Mouse (Mus musculus) forebrain, postnatal 0 days (tissue): ENCODE measurements around the gene Mamdc2. TPM values are rescaled to one million over a fixed set of nuclear protein-coding genes. Genes with fewer than 3 reads are reported as not detected.
"Not testable (repeated sequence)": the region's sequence is repeated elsewhere in the genome, so short reads cannot be mapped to it uniquely, and the experiment has no call there.

Experiments used
- ATAC-seq: fragments of 200-750 bp; cut with Nextera tagmentation; 2 replicates; pipeline ENCODE4 v1.8.0; 2017; ENCODE audit warnings: mild to moderate bottlenecking, moderate library complexity
- DNase-seq: peaks from one replicate; pipeline ENCODE4 v3.0.0-alpha.2; 2015
- H3K27ac ChIP-seq: fragments of 300-500 bp; sonication (generic); 2 replicates; pipeline ENCODE4 v1.5.1; 2014; ENCODE audit warnings: low read depth, mild to moderate bottlenecking, antibody characterized with exemption, low read length, moderate library complexity, mixed read lengths
- H3K27me3 ChIP-seq: fragments of 300-500 bp; sonication (generic); 2 replicates; pipeline ENCODE4 v1.6.1; 2014; ENCODE audit warnings: mild to moderate bottlenecking, low read length, mixed read lengths; ENCODE audit not compliant: insufficient read depth
- H3K36me3 ChIP-seq: fragments of 300-500 bp; sonication (generic); 2 replicates; pipeline ENCODE4 v1.6.1; 2014; ENCODE audit warnings: mild to moderate bottlenecking, moderate library complexity; ENCODE audit not compliant: insufficient read depth
- H3K4me1 ChIP-seq: fragments of 300-500 bp; sonication (generic); 2 replicates; pipeline ENCODE4 v1.6.1; 2014; ENCODE audit warnings: antibody characterized with exemption; ENCODE audit not compliant: insufficient read depth
- H3K4me2 ChIP-seq: fragments of 300-500 bp; sonication (generic); 2 replicates; pipeline ENCODE4 v1.6.1; 2014; ENCODE audit warnings: low read depth, mild to moderate bottlenecking, moderate library complexity
- H3K4me3 ChIP-seq: fragments of 300-500 bp; sonication (generic); 2 replicates; pipeline ENCODE4 v1.5.1; 2014; ENCODE audit warnings: low read depth, low read length, mixed read lengths
- H3K9ac ChIP-seq: fragments of 300-500 bp; sonication (generic); 2 replicates; pipeline ENCODE4 v1.6.1; 2014; ENCODE audit warnings: mild to moderate bottlenecking
- H3K9me3 ChIP-seq: fragments of 300-500 bp; sonication (generic); 2 replicates; pipeline ENCODE4 v1.6.1; 2016; ENCODE audit warnings: low read length
- CTCF ChIP-seq: sonication (generic); IDR thresholded peaks from 2 replicates; pipeline ENCODE4 v1.5.1; 2016; ENCODE audit warnings: antibody characterized with exemption, control low read depth, low read depth
- WGBS: fragments of 180-500 bp; shearing (Covaris S2); extraction: QIAGEN DNeasy Blood & Tissue Kit; methylation state at CpG from one replicate; pipeline ENCODE4 v1.1.7; 2014; 5-methylcytosine and 5-hydroxymethylcytosine counted together
- polyA plus RNA-seq: library from polyadenylated mRNA; unstranded; fragments of >200 nt; fragmentation: Nextera tagmentation; extraction: Ambion mirVana; gene quantifications from 2 replicates; pipeline ENCODE4 v1.2.1, GENCODE M21; 2015
- total RNA-seq: library from RNA; depleted of rRNA; stranded (reverse); fragments of >200 nt; gene quantifications from 2 replicates; pipeline ENCODE4 v1.2.3, GENCODE M21; 2014; rRNA removed

Gene Mamdc2
- total RNA-seq (2.8 and 4.2 TPM in 2 replicates), polyA plus RNA-seq (2.1 and 2.7 TPM in 2 replicates)

GRCm38 (mm10) chr19:23447988-23448497 lies at the start of gene Mamdc2:
Gene Mamdc2, minus strand, starts transcription at chr19:23448442.
- Histone ChIP-seq H3K36me3 (no peaks in the 10 kb centered on the region), H3K9ac (peak within 1 kb of the TSS; percentile 10; the same call in 1 of the 2 replicates), H3K4me2 (peak within 1 kb of the TSS; percentile 75), H3K9me3 (no peaks in the 10 kb centered on the region), H3K27ac (no peak within 1 kb of the TSS), H3K4me3 (peak within 1 kb of the TSS; percentile 32), H3K27me3 (peaks cover 6% of the 10 kb centered on the region; the same call in 1 of the 2 replicates), H3K4me1 (0 out of 2 replicates have a peak, but pooled peaks cover 9% of the 10 kb centered on the region)
- peak; percentile 69 for ATAC-seq
- DNase-seq, result no peak
- no peak for TF ChIP-seq CTCF
- 0% methylated on average over 19 of the region's 19 CpGs for WGBS

- DNase-seq (no peak), ATAC-seq (no peak; the same call in 1 of the 2 replicates)
- Histone ChIP-seq H3K36me3 (no peaks in the 10 kb centered on the region), H3K27me3 (no peaks in the 10 kb centered on the region), H3K9ac (no peak overlapping the region), H3K4me3 (no peak overlapping the region), H3K27ac (no peak overlapping the region), H3K4me1 (0 out of 2 replicates have a peak, but pooled peaks cover 3% of the 10 kb centered on the region), H3K9me3 (no peaks in the 10 kb centered on the region), H3K4me2 (no peak overlapping the region)
- TF ChIP-seq CTCF, result no peak
- WGBS, result 86% methylated on average over 7 of the region's 7 CpGs
Observed at GRCm38 (mm10) chr19:23498011-23498410, 49.8 kb upstream of the Mamdc2 start.

- no peaks in the 10 kb centered on the region for H3K27me3 ChIP-seq
- H3K4me3 ChIP-seq, result no peak overlapping the region
- H3K27ac ChIP-seq, result no peak overlapping the region
- H3K9ac ChIP-seq, result no peak overlapping the region
- WGBS, result 55% methylated on average over 10 of the region's 10 CpGs
- no peak overlapping the region for H3K4me2 ChIP-seq
- no peaks in the 10 kb centered on the region for H3K9me3 ChIP-seq
- no peaks in the 10 kb centered on the region for H3K36me3 ChIP-seq
- peak; percentile 35 for DNase-seq
- no peak for TF ChIP-seq CTCF
- 0 out of 2 replicates have a peak, but pooled peaks cover 3% of the 10 kb centered on the region for H3K4me1 ChIP-seq
- ATAC-seq, result no peak
Observed at GRCm38 (mm10) chr19:23497171-23497917, 49.1 kb upstream of the Mamdc2 start.

- Histone ChIP-seq H3K27me3 (no peaks in the 10 kb centered on the region), H3K4me2 (no peak overlapping the region), H3K4me3 (no peak overlapping the region), H3K4me1 (0 out of 2 replicates have a peak, but pooled peaks cover 3% of the 10 kb centered on the region), H3K27ac (no peak overlapping the region), H3K9ac (no peak overlapping the region), H3K36me3 (no peaks in the 10 kb centered on the region), H3K9me3 (no peaks in the 10 kb centered on the region)
- TF ChIP-seq CTCF, result no peak
- ATAC-seq, result no peak
- no peak for DNase-seq
- 91% methylated on average over 3 of the region's 3 CpGs for WGBS
Observed at GRCm38 (mm10) chr19:23496536-23496935, 48.3 kb upstream of the Mamdc2 start.

GRCm38 (mm10) chr19:23492663-23493062 lies 44.4 kb upstream of the Mamdc2 start:
- Histone ChIP-seq H3K9me3 (no peaks in the 10 kb centered on the region), H3K4me2 (no peak overlapping the region), H3K9ac (no peak overlapping the region), H3K4me3 (no peak overlapping the region), H3K27me3 (no peaks in the 10 kb centered on the region), H3K4me1 (0 out of 2 replicates have a peak, but pooled peaks cover 3% of the 10 kb centered on the region), H3K27ac (no peak overlapping the region), H3K36me3 (no peaks in the 10 kb centered on the region)
- no peak for ATAC-seq
- DNase-seq, result no peak
- TF ChIP-seq CTCF, result no peak

GRCm38 (mm10) chr19:23490703-23491102 lies 42.5 kb upstream of the Mamdc2 start:
- H3K36me3 ChIP-seq, H3K4me3 ChIP-seq, H3K27ac ChIP-seq, H3K27me3 ChIP-seq, H3K4me1 ChIP-seq, H3K9me3 ChIP-seq, H3K4me2 ChIP-seq, H3K9ac ChIP-seq: not testable (repeated sequence)
- ATAC-seq, result 0 out of 2 replicates have a peak, but pooled peaks have one; percentile 32
- DNase-seq, result peak; percentile 32
- WGBS, result 20% methylated on average over 7 of the region's 7 CpGs

- Histone ChIP-seq H3K9me3 (no peaks in the 10 kb centered on the region), H3K4me2 (no peak overlapping the region), H3K36me3 (no peaks in the 10 kb centered on the region), H3K9ac (no peak overlapping the region), H3K4me3 (no peak overlapping the region), H3K4me1 (no peaks in the 10 kb centered on the region), H3K27me3 (no peaks in the 10 kb centered on the region), H3K27ac (no peak overlapping the region)
- TF ChIP-seq CTCF, result no peak
- DNase-seq (no peak), ATAC-seq (peak; percentile 20; the same call in 1 of the 2 replicates)
- WGBS, result 51% methylated on average over 8 of the region's 8 CpGs
Observed at GRCm38 (mm10) chr19:23489780-23490179, 41.5 kb upstream of the Mamdc2 start.
